Mouse (Mus musculus): Measurements from ENCODE around the gene Olfr1163. TPM values are rescaled to one million over a fixed set of nuclear protein-coding genes. Genes with fewer than 3 reads are reported as not detected.
"Not testable (repeated sequence)": the region's sequence is repeated elsewhere in the genome, so short reads cannot be mapped to it uniquely, and the experiment has no call there.

Olfr1163 gene
- not detected in 2 replicates for polyA plus RNA-seq (2014; fragmentation: Nextera tagmentation; extraction: Ambion mirVana)

GRCm38 (mm10) chr2:88071730-88072129 lies at the start of gene Olfr1163:
Gene Olfr1163 (minus strand): TSS chr2:88071830.
- Histone ChIP-seq H3K36me3 (ENCODE audit: control insufficient read depth, insufficient read depth, low read length) (no peaks in the 10 kb centered on the region), H3K27me3 (replicated peaks; ENCODE audit: control insufficient read depth, insufficient read depth, low read length) (no peaks in the 10 kb centered on the region), H3K27ac (ENCODE audit: low read depth) (no peak within 1 kb of the TSS), H3K9ac (ENCODE audit: low read length) (no peak within 1 kb of the TSS), H3K9me3 (ENCODE audit: control insufficient read depth, low read length) (no peaks in the 10 kb centered on the region), H3K4me1 (replicated peaks; ENCODE audit: control insufficient read depth, insufficient read depth, low read length) (no peaks in the 10 kb centered on the region), H3K4me3 (ENCODE audit: low read depth, low read length) (no peak within 1 kb of the TSS), H3K4me2 (ENCODE audit: low read length) (no peak within 1 kb of the TSS)
- DNase-seq (ENCODE audit: low spot score), result no peak
- ATAC-seq (replicated peaks; ENCODE audit: low FRiP score, low TSS enrichment, low read depth), result no peak

GRCm38 (mm10) chr2:88093866-88094265 lies 22.2 kb upstream of the Olfr1163 start, which contains the start of gene Olfr1164:
Gene Olfr1164 (minus strand): TSS chr2:88093966.
- Histone ChIP-seq H3K27me3 (replicated peaks; ENCODE audit: control insufficient read depth, insufficient read depth, low read length) (no peaks in the 10 kb centered on the region), H3K9ac (ENCODE audit: low read length) (no peak within 1 kb of the TSS), H3K36me3 (ENCODE audit: control insufficient read depth, insufficient read depth, low read length) (no peaks in the 10 kb centered on the region), H3K4me2 (ENCODE audit: low read length) (no peak within 1 kb of the TSS), H3K4me3 (ENCODE audit: low read depth, low read length) (no peak within 1 kb of the TSS), H3K4me1 (replicated peaks; ENCODE audit: control insufficient read depth, insufficient read depth, low read length) (no peaks in the 10 kb centered on the region), H3K27ac (ENCODE audit: low read depth) (no peak within 1 kb of the TSS), H3K9me3 (ENCODE audit: control insufficient read depth, low read length) (no peaks in the 10 kb centered on the region)
- WGBS, result 62% methylated on average over 4 of the region's 4 CpGs
- DNase-seq (ENCODE audit: low spot score), result no peak
- no peak for ATAC-seq (replicated peaks; ENCODE audit: low FRiP score, low TSS enrichment, low read depth)

GRCm38 (mm10) chr2:88063587-88063986 lies 8.0 kb downstream of the Olfr1163 start:
- H3K9me3 ChIP-seq (ENCODE audit: control insufficient read depth, low read length), result no peaks in the 10 kb centered on the region
- no peaks in the 10 kb centered on the region for H3K4me1 ChIP-seq (replicated peaks; ENCODE audit: control insufficient read depth, insufficient read depth, low read length)
- no peak overlapping the region for H3K9ac ChIP-seq (ENCODE audit: low read length)
- no peaks in the 10 kb centered on the region for H3K36me3 ChIP-seq (ENCODE audit: control insufficient read depth, insufficient read depth, low read length)
- DNase-seq (ENCODE audit: low spot score) (no peak), ATAC-seq (replicated peaks; ENCODE audit: low FRiP score, low TSS enrichment, low read depth) (no peak)
- no peak overlapping the region for H3K4me2 ChIP-seq (ENCODE audit: low read length)
- no peak overlapping the region for H3K4me3 ChIP-seq (ENCODE audit: low read depth, low read length)
- 91% methylated on average over 2 of the region's 2 CpGs for WGBS
- no peaks in the 10 kb centered on the region for H3K27me3 ChIP-seq (replicated peaks; ENCODE audit: control insufficient read depth, insufficient read depth, low read length)
- no peak overlapping the region for H3K27ac ChIP-seq (ENCODE audit: low read depth)

- no peaks in the 10 kb centered on the region for H3K27me3 ChIP-seq (replicated peaks; ENCODE audit: control insufficient read depth, insufficient read depth, low read length)
- WGBS, result 83% methylated on average over 1 of the region's 1 CpGs
- no peaks in the 10 kb centered on the region for H3K4me1 ChIP-seq (replicated peaks; ENCODE audit: control insufficient read depth, insufficient read depth, low read length)
- H3K4me2 ChIP-seq (ENCODE audit: low read length), result no peak within 1 kb of the TSS
- DNase-seq (ENCODE audit: low spot score) (no peak), ATAC-seq (replicated peaks; ENCODE audit: low FRiP score, low TSS enrichment, low read depth) (no peak)
- H3K36me3 ChIP-seq (ENCODE audit: control insufficient read depth, insufficient read depth, low read length), result no peaks in the 10 kb centered on the region
- no peaks in the 10 kb centered on the region for H3K9me3 ChIP-seq (ENCODE audit: control insufficient read depth, low read length)
- no peak within 1 kb of the TSS for H3K27ac ChIP-seq (ENCODE audit: low read depth)
- H3K4me3 ChIP-seq (ENCODE audit: low read depth, low read length), result no peak within 1 kb of the TSS
- no peak within 1 kb of the TSS for H3K9ac ChIP-seq (ENCODE audit: low read length)
Observed at GRCm38 (mm10) chr2:88051029-88051428, 20.6 kb downstream of the Olfr1163 start, which contains the start of gene Olfr1162. Gene Olfr1162 (minus strand): TSS chr2:88051129.

GRCm38 (mm10) chr2:88037599-88037998 lies 34.0 kb downstream of the Olfr1163 start, which contains the start of gene Olfr73:
Gene Olfr73 (minus strand): TSS chr2:88037699.
- Histone ChIP-seq H3K36me3 (ENCODE audit: control insufficient read depth, insufficient read depth, low read length) (no peaks in the 10 kb centered on the region), H3K9me3 (ENCODE audit: control insufficient read depth, low read length) (no peaks in the 10 kb centered on the region), H3K4me3 (ENCODE audit: low read depth, low read length) (no peak within 1 kb of the TSS), H3K27ac (ENCODE audit: low read depth) (no peak within 1 kb of the TSS), H3K4me2 (ENCODE audit: low read length) (no peak within 1 kb of the TSS), H3K27me3 (replicated peaks; ENCODE audit: control insufficient read depth, insufficient read depth, low read length) (no peaks in the 10 kb centered on the region), H3K9ac (ENCODE audit: low read length) (no peak within 1 kb of the TSS), H3K4me1 (replicated peaks; ENCODE audit: control insufficient read depth, insufficient read depth, low read length) (no peaks in the 10 kb centered on the region)
- ATAC-seq (replicated peaks; ENCODE audit: low FRiP score, low TSS enrichment, low read depth) (no peak), DNase-seq (ENCODE audit: low spot score) (no peak)

- not testable (repeated sequence) for H3K9me3 ChIP-seq (ENCODE audit: control insufficient read depth, low read length); H3K4me2 ChIP-seq (ENCODE audit: low read length); H3K27ac ChIP-seq (ENCODE audit: low read depth); H3K36me3 ChIP-seq (ENCODE audit: control insufficient read depth, insufficient read depth, low read length); H3K4me1 ChIP-seq (replicated peaks; ENCODE audit: control insufficient read depth, insufficient read depth, low read length); H3K9ac ChIP-seq (ENCODE audit: low read length); H3K27me3 ChIP-seq (replicated peaks; ENCODE audit: control insufficient read depth, insufficient read depth, low read length); H3K4me3 ChIP-seq (ENCODE audit: low read depth, low read length); ATAC-seq (replicated peaks; ENCODE audit: low FRiP score, low TSS enrichment, low read depth); DNase-seq (ENCODE audit: low spot score)
- WGBS, result 65% methylated on average over 1 of the region's 1 CpGs
Observed at GRCm38 (mm10) chr2:88022474-88022873, 49.2 kb downstream of the Olfr1163 start, which contains the start of gene Olfr1161. Gene Olfr1161 (plus strand): TSS chr2:88022774.

Other genes with a start within 250 kb of the Olfr1163 start
- not detected in 2 replicates for gene Olfr1148, start 241.3 kb downstream of the Olfr1163 start, polyA plus RNA-seq (2014; fragmentation: Nextera tagmentation; extraction: Ambion mirVana)
- not detected in 2 replicates for gene Olfr1150-ps1, start 227.8 kb downstream of the Olfr1163 start, polyA plus RNA-seq (2014; fragmentation: Nextera tagmentation; extraction: Ambion mirVana)
- gene Olfr1151, start 216.0 kb downstream of the Olfr1163 start, polyA plus RNA-seq (2014; fragmentation: Nextera tagmentation; extraction: Ambion mirVana), result not detected in 2 replicates
- gene Olfr1152, start 205.3 kb downstream of the Olfr1163 start, polyA plus RNA-seq (2014; fragmentation: Nextera tagmentation; extraction: Ambion mirVana), result not detected in 2 replicates
- not detected in 2 replicates for gene Olfr1153, start 176.9 kb downstream of the Olfr1163 start, polyA plus RNA-seq (2014; fragmentation: Nextera tagmentation; extraction: Ambion mirVana)
- gene Olfr1154, start 166.7 kb downstream of the Olfr1163 start, polyA plus RNA-seq (2014; fragmentation: Nextera tagmentation; extraction: Ambion mirVana), result not detected in 2 replicates
- not detected in 2 replicates for gene Olfr1155, start 126.7 kb downstream of the Olfr1163 start, polyA plus RNA-seq (2014; fragmentation: Nextera tagmentation; extraction: Ambion mirVana)
- gene Olfr1156, start 118.7 kb downstream of the Olfr1163 start, polyA plus RNA-seq (2014; fragmentation: Nextera tagmentation; extraction: Ambion mirVana), result not detected in 2 replicates
- gene Olfr1157, start 103.5 kb downstream of the Olfr1163 start, polyA plus RNA-seq (2014; fragmentation: Nextera tagmentation; extraction: Ambion mirVana), result not detected in 2 replicates
- not detected in 2 replicates for gene Olfr74, start 97.2 kb downstream of the Olfr1163 start, polyA plus RNA-seq (2014; fragmentation: Nextera tagmentation; extraction: Ambion mirVana)
- not detected in 2 replicates for gene Olfr1158, start 81.7 kb downstream of the Olfr1163 start, polyA plus RNA-seq (2014; fragmentation: Nextera tagmentation; extraction: Ambion mirVana)
- gene Olfr1160, start 63.6 kb downstream of the Olfr1163 start, polyA plus RNA-seq (2014; fragmentation: Nextera tagmentation; extraction: Ambion mirVana), result not detected in 2 replicates
- gene Olfr1161, start 49.1 kb downstream of the Olfr1163 start, polyA plus RNA-seq (2014; fragmentation: Nextera tagmentation; extraction: Ambion mirVana), result not detected in 2 replicates
- not detected in 2 replicates for gene Olfr73, start 34.1 kb downstream of the Olfr1163 start, polyA plus RNA-seq (2014; fragmentation: Nextera tagmentation; extraction: Ambion mirVana)
- gene Olfr1162, start 20.7 kb downstream of the Olfr1163 start, polyA plus RNA-seq (2014; fragmentation: Nextera tagmentation; extraction: Ambion mirVana), result not detected in 2 replicates
- not detected in 2 replicates for gene Olfr1164, start 22.1 kb upstream of the Olfr1163 start, polyA plus RNA-seq (2014; fragmentation: Nextera tagmentation; extraction: Ambion mirVana)
- not detected in 2 replicates for gene Olfr1166, start 56.4 kb upstream of the Olfr1163 start, polyA plus RNA-seq (2014; fragmentation: Nextera tagmentation; extraction: Ambion mirVana)
- gene Olfr1167, start 83.4 kb upstream of the Olfr1163 start, polyA plus RNA-seq (2014; fragmentation: Nextera tagmentation; extraction: Ambion mirVana), result not detected in 2 replicates
- not detected in 2 replicates for gene Olfr1168, start 110.0 kb upstream of the Olfr1163 start, polyA plus RNA-seq (2014; fragmentation: Nextera tagmentation; extraction: Ambion mirVana)
- not detected in 2 replicates for gene Olfr1170, start 156.5 kb upstream of the Olfr1163 start, polyA plus RNA-seq (2014; fragmentation: Nextera tagmentation; extraction: Ambion mirVana)
- not detected in 2 replicates for gene Olfr1173, start 208.0 kb upstream of the Olfr1163 start, polyA plus RNA-seq (2014; fragmentation: Nextera tagmentation; extraction: Ambion mirVana)
- gene Olfr1174-ps, start 243.3 kb upstream of the Olfr1163 start, polyA plus RNA-seq (2014; fragmentation: Nextera tagmentation; extraction: Ambion mirVana), result not detected in 2 replicates

Data from intestine, embryonic 14.5 days (tissue).